Mouse (Mus musculus) ZHBTc4 (cell line): ENCODE results near the gene Sap30bp.

Source experiments
- DNase-seq: peaks from one replicate; pipeline ENCODE4 v3.0.0-alpha.2; 2011; ENCODE audit warnings: low read depth, low spot score

The Sap30bp gene

GRCm38 (mm10) chr11:115955195-115955858 lies 22.2 kb downstream of the Sap30bp start:
- peak; percentile 62 for DNase-seq

GRCm38 (mm10) chr11:115956453-115956852 lies 23.4 kb downstream of the Sap30bp start:
- DNase-seq = peak; percentile 86

GRCm38 (mm10) chr11:115957971-115958370 lies 24.9 kb downstream of the Sap30bp start:
- peak; percentile 78 for DNase-seq

- peak; percentile 35 for DNase-seq
These were observed 25.9 kb downstream of the Sap30bp start for GRCm38 (mm10) chr11:115959018-115959417.

GRCm38 (mm10) chr11:115962651-115963412 lies 29.8 kb downstream of the Sap30bp start:
- DNase-seq = peak; percentile 38

GRCm38 (mm10) chr11:115964977-115965604 lies 32.0 kb downstream of the Sap30bp start:
- DNase-seq = no peak

GRCm38 (mm10) chr11:115968731-115969405 lies 35.8 kb downstream of the Sap30bp start:
- DNase-seq = no peak

- DNase-seq = peak; percentile 87
These were observed 37.1 kb downstream of the Sap30bp start for GRCm38 (mm10) chr11:115970006-115970673.

GRCm38 (mm10) chr11:115971016-115971415 lies 37.9 kb downstream of the Sap30bp start:
- DNase-seq = peak; percentile 86

GRCm38 (mm10) chr11:115974309-115975082 lies 41.4 kb downstream of the Sap30bp start, which contains the start of gene Itgb4:
TSS of gene Itgb4 (plus strand) at chr11:115974709.
- peak; percentile 62 for DNase-seq

- no peak for DNase-seq
These were observed 42.0 kb downstream of the Sap30bp start for GRCm38 (mm10) chr11:115975083-115975420.

GRCm38 (mm10) chr11:115975544-115975943 lies 42.5 kb downstream of the Sap30bp start:
- DNase-seq = peak; percentile 46

GRCm38 (mm10) chr11:115982472-115982871 lies 49.4 kb downstream of the Sap30bp start:
- no peak for DNase-seq

GRCm38 (mm10) chr11:115983291-115983690 lies 50.2 kb downstream of the Sap30bp start:
- DNase-seq = no peak

- peak; percentile 79 for DNase-seq
These were observed 56.6 kb downstream of the Sap30bp start for GRCm38 (mm10) chr11:115989686-115990085.

- no peak for DNase-seq
These were observed 59.0 kb downstream of the Sap30bp start for GRCm38 (mm10) chr11:115992098-115992497.

- no peak for DNase-seq
These were observed 62.2 kb downstream of the Sap30bp start for GRCm38 (mm10) chr11:115995256-115995655.

GRCm38 (mm10) chr11:115997047-115997446 lies 64.0 kb downstream of the Sap30bp start:
- no peak for DNase-seq

- no peak for DNase-seq
These were observed 64.6 kb downstream of the Sap30bp start for GRCm38 (mm10) chr11:115997662-115998061.

GRCm38 (mm10) chr11:115999027-115999426 lies 65.9 kb downstream of the Sap30bp start:
- no peak for DNase-seq
